Mouse (Mus musculus): ENCODE results near the gene Zfp932. TPM values are rescaled to one million over a fixed set of nuclear protein-coding genes. Genes with fewer than 3 reads are reported as not detected.
A peak's percentile ranks its signal among the peaks of the same experiment; 100 is the strongest.
"Not testable (repeated sequence)": the region's sequence is repeated elsewhere in the genome, so short reads cannot be mapped to it uniquely, and the experiment has no call there.

The Zfp932 gene
- 0.73 and 2.5 TPM in 2 replicates for total RNA-seq (2014; rRNA removed; ENCODE audit: low replicate concordance)
- 9.5 and 9.6 TPM in 2 replicates for polyA plus RNA-seq (2015; fragmentation: Nextera tagmentation; extraction: Ambion mirVana)

- not testable (repeated sequence) for H3K9me3 ChIP-seq (replicated peaks; ENCODE audit: control insufficient read depth, low read length); H3K36me3 ChIP-seq (replicated peaks; ENCODE audit: control insufficient read depth, insufficient read depth, low read length); H3K9ac ChIP-seq (replicated peaks; ENCODE audit: low read depth, low read length); H3K27ac ChIP-seq (ENCODE audit: low read depth); H3K27me3 ChIP-seq (ENCODE audit: control insufficient read depth, insufficient read depth, low read length); ATAC-seq (ENCODE audit: insufficient read depth, low read depth); DNase-seq (ENCODE audit: low spot score); H3K4me1 ChIP-seq (ENCODE audit: control insufficient read depth, insufficient read depth)
- Histone ChIP-seq H3K4me2 (ENCODE audit: low read depth, low read length) (peak within 1 kb of the TSS; percentile 62), H3K4me3 (ENCODE audit: low read depth, low read length) (peak within 1 kb of the TSS; percentile 50)
- WGBS = 4% methylated on average over 21 of the region's 24 CpGs
These were observed at the start of gene Zfp932 for GRCm38 (mm10) chr5:109996026-109996937. Zfp932 (plus strand) TSS chr5:109996521.

- 43% methylated on average over 1 of the region's 1 CpGs for WGBS
- Histone ChIP-seq H3K9ac (replicated peaks; ENCODE audit: low read depth, low read length) (no peak overlapping the region), H3K9me3 (replicated peaks; ENCODE audit: control insufficient read depth, low read length) (no peaks in the 10 kb centered on the region), H3K36me3 (replicated peaks; ENCODE audit: control insufficient read depth, insufficient read depth, low read length) (no peaks in the 10 kb centered on the region), H3K27me3 (ENCODE audit: control insufficient read depth, insufficient read depth, low read length) (no peaks in the 10 kb centered on the region), H3K4me3 (ENCODE audit: low read depth, low read length) (no peak overlapping the region), H3K4me1 (ENCODE audit: control insufficient read depth, insufficient read depth) (no peaks in the 10 kb centered on the region), H3K4me2 (ENCODE audit: low read depth, low read length) (no peak overlapping the region), H3K27ac (ENCODE audit: low read depth) (no peak overlapping the region)
- no peak for ATAC-seq (ENCODE audit: insufficient read depth, low read depth)
- no peak for DNase-seq (ENCODE audit: low spot score)
- no peak for TF ChIP-seq CTCF (IDR thresholded peaks at IDR 0.05; ENCODE audit: low read depth)
- TF ChIP-seq EP300 (IDR thresholded peaks at IDR 0.05; ENCODE audit: low read depth) = no peak
These were observed 46.0 kb upstream of the Zfp932 start for GRCm38 (mm10) chr5:109950281-109950680.

DNA sequence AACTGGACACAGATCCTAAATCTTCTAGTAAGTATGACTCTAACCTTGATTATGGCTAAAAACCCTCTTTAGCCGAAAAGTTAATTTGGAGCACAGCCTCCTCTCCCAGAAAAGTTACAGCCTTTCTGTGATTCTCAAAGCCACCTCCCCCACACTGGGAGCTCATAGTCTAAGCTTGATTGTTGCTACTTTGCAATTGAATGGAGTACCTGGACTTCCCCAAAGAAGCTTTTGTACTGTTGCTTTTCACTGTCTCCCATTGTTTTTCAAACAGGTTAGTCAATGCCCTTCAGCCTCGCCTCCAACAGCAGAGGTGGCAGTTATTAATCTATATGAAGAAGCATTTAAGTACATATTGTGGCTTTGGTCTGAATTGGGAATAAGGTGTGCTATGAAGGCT is 15.6 kb upstream of the Zfp932 start:
- not testable (repeated sequence) for DNase-seq (ENCODE audit: low spot score); H3K4me2 ChIP-seq (ENCODE audit: low read depth, low read length); H3K9me3 ChIP-seq (replicated peaks; ENCODE audit: control insufficient read depth, low read length); H3K9ac ChIP-seq (replicated peaks; ENCODE audit: low read depth, low read length); H3K36me3 ChIP-seq (replicated peaks; ENCODE audit: control insufficient read depth, insufficient read depth, low read length); H3K27ac ChIP-seq (ENCODE audit: low read depth); H3K27me3 ChIP-seq (ENCODE audit: control insufficient read depth, insufficient read depth, low read length); ATAC-seq (ENCODE audit: insufficient read depth, low read depth); H3K4me1 ChIP-seq (ENCODE audit: control insufficient read depth, insufficient read depth); H3K4me3 ChIP-seq (ENCODE audit: low read depth, low read length)
- 77% methylated on average over 2 of the region's 2 CpGs for WGBS

GRCm38 (mm10) chr5:109995461-109995860 is 860 bp upstream of the Zfp932 start:
- not testable (repeated sequence) for H3K4me2 ChIP-seq (ENCODE audit: low read depth, low read length)
- 78% methylated on average over 10 of the region's 10 CpGs for WGBS

DNA sequence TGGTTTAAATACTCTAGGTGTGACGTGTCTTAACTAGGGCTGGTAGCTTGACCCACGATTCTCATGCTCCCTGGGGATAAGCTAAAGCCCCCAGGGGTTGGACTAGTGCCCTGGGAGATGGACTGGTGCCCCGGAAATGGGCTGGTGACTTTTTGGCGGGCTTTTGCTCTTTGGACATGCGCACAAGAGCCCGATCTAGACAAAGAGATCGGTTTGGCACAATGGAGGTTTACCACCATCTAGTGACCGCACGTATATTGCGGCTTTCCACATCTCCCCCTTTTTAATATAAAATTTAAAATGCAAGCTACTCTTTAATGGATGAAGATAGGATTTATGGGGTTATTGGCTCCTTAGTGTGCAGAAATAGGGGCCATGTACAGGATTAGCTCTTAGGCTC is 19.5 kb downstream of the Zfp932 start:
- not testable (repeated sequence) for ATAC-seq (ENCODE audit: insufficient read depth, low read depth); DNase-seq (ENCODE audit: low spot score); H3K4me1 ChIP-seq (ENCODE audit: control insufficient read depth, insufficient read depth); H3K4me2 ChIP-seq (ENCODE audit: low read depth, low read length); H3K36me3 ChIP-seq (replicated peaks; ENCODE audit: control insufficient read depth, insufficient read depth, low read length); H3K9me3 ChIP-seq (replicated peaks; ENCODE audit: control insufficient read depth, low read length); H3K4me3 ChIP-seq (ENCODE audit: low read depth, low read length); H3K27ac ChIP-seq (ENCODE audit: low read depth); H3K9ac ChIP-seq (replicated peaks; ENCODE audit: low read depth, low read length); H3K27me3 ChIP-seq (ENCODE audit: control insufficient read depth, insufficient read depth, low read length)
- WGBS = 82% methylated on average over 10 of the region's 10 CpGs
- peak; percentile 16; the same call in 1 of the 2 replicates for TF ChIP-seq CTCF (IDR thresholded peaks at IDR 0.05; ENCODE audit: low read depth)

More at GRCm38 (mm10) chr5:109995461-109995860, 860 bp upstream of the Zfp932 start:
- not testable (repeated sequence) for H3K4me3 ChIP-seq (ENCODE audit: low read depth, low read length); H3K9me3 ChIP-seq (replicated peaks; ENCODE audit: control insufficient read depth, low read length); ATAC-seq (ENCODE audit: insufficient read depth, low read depth); H3K27ac ChIP-seq (ENCODE audit: low read depth); H3K9ac ChIP-seq (replicated peaks; ENCODE audit: low read depth, low read length); H3K27me3 ChIP-seq (ENCODE audit: control insufficient read depth, insufficient read depth, low read length); H3K4me1 ChIP-seq (ENCODE audit: control insufficient read depth, insufficient read depth); DNase-seq (ENCODE audit: low spot score); H3K36me3 ChIP-seq (replicated peaks; ENCODE audit: control insufficient read depth, insufficient read depth, low read length)

DNA sequence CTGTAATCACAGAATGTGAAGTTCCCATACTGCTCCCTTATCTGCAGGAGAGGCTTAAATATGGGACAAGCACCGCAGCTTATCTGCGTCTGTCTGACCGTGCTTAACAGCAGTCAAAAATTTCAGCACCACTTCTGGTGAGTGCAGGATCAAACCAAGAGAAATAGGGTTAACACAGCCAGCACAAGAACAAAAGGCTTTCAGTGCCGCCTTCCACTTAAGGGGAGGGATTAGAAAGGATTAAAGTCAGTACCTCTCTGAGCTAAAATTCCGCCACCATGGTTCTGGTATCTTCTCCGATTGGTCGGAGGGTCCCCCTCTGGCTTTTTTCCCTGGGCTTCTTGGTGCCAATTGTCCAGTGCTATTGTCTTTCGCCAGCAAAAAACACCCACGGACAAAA is 27.0 kb downstream of the Zfp932 start:
- DNase-seq (ENCODE audit: low spot score) = peak; percentile 14
- Histone ChIP-seq H3K4me1 (ENCODE audit: control insufficient read depth, insufficient read depth) (no peaks in the 10 kb centered on the region), H3K4me3 (ENCODE audit: low read depth, low read length) (peak overlapping the region; percentile 24), H3K9me3 (replicated peaks; ENCODE audit: control insufficient read depth, low read length) (no peaks in the 10 kb centered on the region), H3K4me2 (ENCODE audit: low read depth, low read length) (peak overlapping the region; percentile 53), H3K27me3 (ENCODE audit: control insufficient read depth, insufficient read depth, low read length) (no peaks in the 10 kb centered on the region), H3K36me3 (replicated peaks; ENCODE audit: control insufficient read depth, insufficient read depth, low read length) (no peaks in the 10 kb centered on the region), H3K9ac (replicated peaks; ENCODE audit: low read depth, low read length) (no peak overlapping the region), H3K27ac (ENCODE audit: low read depth) (no peak overlapping the region)
- 24% methylated on average over 9 of the region's 9 CpGs for WGBS
- ATAC-seq (ENCODE audit: insufficient read depth, low read depth) = no peak
- TF ChIP-seq CTCF (IDR thresholded peaks at IDR 0.05; ENCODE audit: low read depth) (no peak), EP300 (IDR thresholded peaks at IDR 0.05; ENCODE audit: low read depth) (no peak)
